Comparison of ENCODE assay signal across 9 mouse cellular contexts in the genomic region with DNA sequence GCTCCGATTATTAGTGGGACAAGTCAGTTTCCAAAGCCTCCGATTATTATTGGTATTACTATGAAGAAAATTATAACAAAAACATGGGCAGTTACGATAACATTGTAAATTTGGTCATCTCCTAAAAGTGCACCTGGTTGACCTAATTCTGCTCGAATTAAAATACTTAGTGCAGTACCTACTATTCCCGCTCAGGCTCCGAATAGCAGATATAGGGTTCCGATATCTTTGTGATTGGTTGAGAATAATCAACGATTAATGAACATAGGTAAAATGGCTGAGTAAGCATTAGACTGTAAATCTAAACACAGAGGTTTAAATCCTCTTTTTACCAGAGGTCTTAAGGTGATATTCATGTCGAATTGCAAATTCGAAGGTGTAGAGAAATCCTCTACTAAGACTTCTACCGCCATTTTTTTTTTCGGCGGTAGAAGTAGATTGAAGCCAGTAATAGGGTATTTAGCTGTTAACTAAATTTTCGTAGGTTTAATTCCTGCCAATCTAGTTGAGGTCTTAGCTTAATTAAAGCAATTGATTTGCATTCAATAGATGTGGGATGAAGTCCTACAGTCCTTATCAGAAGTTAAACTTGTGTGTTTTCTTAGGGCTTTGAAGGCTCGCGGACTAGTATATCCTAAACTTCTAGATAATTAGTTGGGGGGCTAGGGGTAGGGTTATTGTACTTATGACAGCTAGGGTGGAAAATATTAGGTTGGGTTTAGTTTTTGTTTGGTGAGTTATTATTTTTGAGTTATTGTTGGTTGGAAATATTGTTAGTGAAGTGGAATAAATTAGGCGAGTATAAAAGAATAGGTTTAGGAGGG. TPM values are rescaled to one million over a fixed set of nuclear protein-coding genes. Genes with fewer than 3 reads are reported as not detected.
DNase-seq lines count a peak whose midpoint lies in the region; ATAC-seq lines count a peak whose summit lies in the region.
"Not testable (repeated sequence)": the region's sequence is repeated elsewhere in the genome, so short reads cannot be mapped to it uniquely, and the experiment has no call there.
"Had no signal": no experiment of that assay in that cellular context is flagged by ENCODE, and none has a peak within 500 bp of the region (broad histone marks: within the 10 kb centered on the region; RNA-seq: fewer than 3 reads in every experiment).

No protein-coding gene starts in this region.

- not testable (repeated sequence) for H3K27ac ChIP-seq in forebrain, embryonic 13.5 days; heart, embryonic 16.5 days (ENCODE audit: low read length); intestine, embryonic 15.5 days; liver, embryonic 11.5 days (ENCODE audit: low read depth, low read length); neural tube, embryonic 13.5 days (replicated peaks)

- H3K9ac ChIP-seq in forebrain, embryonic 13.5 days; heart, embryonic 16.5 days (ENCODE audit: low read length); intestine, embryonic 15.5 days; liver, embryonic 11.5 days (ENCODE audit: low read depth, low read length); neural tube, embryonic 13.5 days: not testable (repeated sequence)

- 91% methylated on average over 16 of the region's 17 CpGs for WGBS in forebrain, embryonic 13.5 days
- WGBS in heart, embryonic 16.5 days = 77% methylated on average over 16 of the region's 17 CpGs
- WGBS in intestine, embryonic 15.5 days = 85% methylated on average over 16 of the region's 17 CpGs
- WGBS in liver, embryonic 11.5 days = 86% methylated on average over 16 of the region's 17 CpGs
- WGBS in neural tube, embryonic 13.5 days = 87% methylated on average over 16 of the region's 17 CpGs

- H3K27me3 ChIP-seq in forebrain, embryonic 13.5 days; heart, embryonic 16.5 days (ENCODE audit: control insufficient read depth, insufficient read depth, low read length); intestine, embryonic 15.5 days (replicated peaks); liver, embryonic 11.5 days (replicated peaks; ENCODE audit: control insufficient read depth, insufficient read depth, low read length); neural tube, embryonic 13.5 days: not testable (repeated sequence)

- not testable (repeated sequence) for DNase-seq in liver, embryonic 11.5 days (ENCODE audit: low spot score)

- H3K4me2 ChIP-seq in forebrain, embryonic 13.5 days; heart, embryonic 16.5 days (ENCODE audit: low read depth, low read length); intestine, embryonic 15.5 days (replicated peaks); liver, embryonic 11.5 days; neural tube, embryonic 13.5 days: not testable (repeated sequence)

- peak; percentile 80 for ATAC-seq in cerebellum, adult (ENCODE audit: insufficient number of reproducible peaks, low FRiP score, low TSS enrichment)
- peak; percentile 91 for ATAC-seq in forebrain, embryonic 13.5 days
- ATAC-seq in heart, embryonic 16.5 days (replicated peaks; ENCODE audit: extremely low read depth, insufficient read depth, low FRiP score) = peak; percentile 86
- ATAC-seq in intestine, embryonic 15.5 days = peak; percentile 94
- ATAC-seq in liver, embryonic 11.5 days (replicated peaks; ENCODE audit: low FRiP score) = peak; percentile 86
- ATAC-seq in megakaryocyte progenitor cell, adult 5-6 weeks (replicated peaks; ENCODE audit: poor library complexity) = peak; percentile 47
- ATAC-seq in neural tube, embryonic 13.5 days (ENCODE audit: low read depth) = peak; percentile 92

- H3K4me3 ChIP-seq in forebrain, embryonic 13.5 days; heart, embryonic 16.5 days (ENCODE audit: low read length); intestine, embryonic 15.5 days (replicated peaks); liver, embryonic 11.5 days (ENCODE audit: low read depth, low read length); neural tube, embryonic 13.5 days: not testable (repeated sequence)

- not testable (repeated sequence) for H3K36me3 ChIP-seq in forebrain, embryonic 13.5 days (ENCODE audit: poor library complexity, severe bottlenecking); heart, embryonic 16.5 days (ENCODE audit: control insufficient read depth, insufficient read depth); intestine, embryonic 15.5 days; liver, embryonic 11.5 days (ENCODE audit: control insufficient read depth, insufficient read depth, low read length); neural tube, embryonic 13.5 days

- H3K9me3 ChIP-seq in forebrain, embryonic 13.5 days (replicated peaks); heart, embryonic 16.5 days (replicated peaks; ENCODE audit: control insufficient read depth, low read length); intestine, embryonic 15.5 days; liver, embryonic 11.5 days (ENCODE audit: control insufficient read depth, low read length); neural tube, embryonic 13.5 days: not testable (repeated sequence)

- not testable (repeated sequence) for H3K4me1 ChIP-seq in forebrain, embryonic 13.5 days; heart, embryonic 16.5 days (ENCODE audit: control insufficient read depth, insufficient read depth, low read length); intestine, embryonic 15.5 days (replicated peaks); liver, embryonic 11.5 days (replicated peaks; ENCODE audit: control insufficient read depth, insufficient read depth, low read length); neural tube, embryonic 13.5 days (replicated peaks)

RNA-seq across cellular contexts. Expression of gene Gad2, which starts 32.4 kb away (rescaled TPM):
- 86.1 and 90.4 TPM in 2 replicates for polyA plus RNA-seq in forebrain, embryonic 13.5 days (2015; fragmentation: Nextera tagmentation; extraction: Ambion mirVana)
- polyA plus RNA-seq in heart, embryonic 16.5 days (2015; fragmentation: Nextera tagmentation; extraction: Ambion mirVana) = 0.19 and 0.20 TPM in 2 replicates
- 0.04 and 0.30 TPM in 2 replicates for polyA plus RNA-seq in intestine, embryonic 15.5 days (2015; fragmentation: Nextera tagmentation; extraction: Ambion mirVana)
- polyA plus RNA-seq in liver, embryonic 11.5 days (2014; fragmentation: Nextera tagmentation; extraction: Ambion mirVana) = 0.09 TPM in 1 of 2 replicates, not detected in the other
- total RNA-seq in megakaryocyte progenitor cell, adult 5-6 weeks (2015) = not detected in 2 replicates
- not detected in 2 replicates for total RNA-seq in megakaryocyte progenitor cell, adult 5-6 weeks (2017)
- polyA plus RNA-seq in neural tube, embryonic 13.5 days (2015; fragmentation: Nextera tagmentation; extraction: Ambion mirVana) = 40.2 and 42.7 TPM in 2 replicates
- polyA plus RNA-seq: gonadal fat pad, adult 2 months; liver, adult 2 months had no signal

Comparison
In these comparisons a context has a peak if more than half of its experiments do, and no peak if none do; other contexts are left out.
1. RNA of gene Gad2, which starts 32.4 kb away (polyA plus RNA-seq): 86.1 to 90.4 TPM in forebrain, embryonic 13.5 days and 40.2 to 42.7 TPM in neural tube, embryonic 13.5 days; 0.19 to 0.20 TPM in heart, embryonic 16.5 days, 0.04 to 0.30 TPM in intestine, embryonic 15.5 days and 0.09 TPM in liver, embryonic 11.5 days; every median in the first group is over 10 times any median in the second.
2. Peak in every context shown above with its lines, with median percentiles within 50 percentile points of each other: ATAC-seq.